ENCODE assay signal across 23 mouse cellular contexts in the genomic region with DNA sequence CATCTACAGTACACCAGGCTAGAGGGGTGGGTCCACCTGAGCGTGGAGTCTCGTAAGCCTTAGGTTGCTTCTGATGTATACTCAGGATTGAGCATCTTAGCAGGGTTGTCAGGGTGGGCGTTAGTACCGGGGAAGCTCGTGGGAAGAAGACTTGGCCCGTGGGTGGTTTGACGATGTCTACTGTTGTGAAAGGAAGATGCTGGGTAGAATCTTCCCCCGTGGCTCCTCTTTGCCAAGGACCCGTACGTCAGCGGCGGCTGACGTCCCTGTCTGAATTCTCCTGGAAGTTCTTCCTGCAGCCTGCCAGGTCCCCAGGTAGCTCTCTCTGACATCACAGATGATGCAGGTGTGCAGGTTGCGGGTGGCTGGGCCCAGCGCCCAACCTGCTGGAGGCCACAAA.
DNase-seq lines count a peak whose midpoint lies in the region; ATAC-seq and TF ChIP-seq lines count a peak whose summit lies in the region.
"Had no signal": no experiment of that assay in that cellular context is flagged by ENCODE, and none has a peak within 500 bp of the region (broad histone marks: within the 10 kb centered on the region; RNA-seq: fewer than 3 reads in every experiment).

No protein-coding gene starts in this region.

- DNase-seq in frontal cortex, postnatal 25 days (ENCODE audit: low spot score in 2 of 2): no peak
- peak; percentile 54 to 59 for DNase-seq in left cerebral cortex, adult 18-20 months (ENCODE audit: low spot score in 2 of 2)
- no peak for DNase-seq in left cerebral cortex, adult 11 months (ENCODE audit: low spot score)
- peak; percentile 63 for DNase-seq in right cerebral cortex, adult 2 months (ENCODE audit: low spot score in 2 of 2)
- no peak for DNase-seq in right cerebral cortex, postnatal 10 days (ENCODE audit: low spot score in 2 of 2)
- no peak for DNase-seq in stomach, postnatal 0 days (ENCODE audit: low spot score)
- DNase-seq: adrenal gland, adult 8-10 months; adrenal gland, postnatal 36 days; B cell, adult 2 months; cerebellum, adult 11 months; cerebellum, adult 8-10 months; cerebellum, postnatal 14 days; embryo, embryonic 11 days; gastrocnemius, postnatal 14 days; heart, adult 2 months; heart, postnatal 14 days had no signal

- WGBS in stomach, postnatal 0 days: 94% methylated on average over 15 of the region's 15 CpGs

- no peaks in the 10 kb centered on the region for H3K27me3 ChIP-seq in stomach, postnatal 0 days (ENCODE audit: control insufficient read depth, insufficient read depth, low read length)
- H3K27me3 ChIP-seq: embryonic facial prominence, embryonic 12.5 days; forebrain, embryonic 15.5 days; heart, embryonic 15.5 days had no signal

- no peaks in the 10 kb centered on the region for H3K9me3 ChIP-seq in stomach, postnatal 0 days (ENCODE audit: control insufficient read depth, low read length)
- H3K9me3 ChIP-seq: embryonic facial prominence, embryonic 12.5 days; forebrain, embryonic 15.5 days; G1E; heart, embryonic 15.5 days had no signal

- no peak for TF ChIP-seq EP300 in stomach, postnatal 0 days (optimal IDR thresholded peaks at IDR 0.05)

- no peak overlapping the region for H3K4me2 ChIP-seq in stomach, postnatal 0 days (replicated peaks; ENCODE audit: low read depth)
- H3K4me2 ChIP-seq: embryonic facial prominence, embryonic 12.5 days; forebrain, embryonic 15.5 days; heart, embryonic 11.5 days; heart, embryonic 15.5 days had no signal

- no peak for TF ChIP-seq CTCF in stomach, postnatal 0 days (IDR thresholded peaks at IDR 0.05; ENCODE audit: low read depth)

- peak; percentile 41; the same call in 1 of the 2 replicates for ATAC-seq in frontal cortex, adult (ENCODE audit: low TSS enrichment)
- no peak for ATAC-seq in stomach, postnatal 0 days (ENCODE audit: low FRiP score, low TSS enrichment)
- ATAC-seq: CD4-positive, CD25-positive, alpha-beta regulatory T cell, adult 4 months; forebrain, embryonic 15.5 days had no signal

- H3K9ac ChIP-seq in stomach, postnatal 0 days (ENCODE audit: low read length): no peak overlapping the region
- H3K9ac ChIP-seq: embryonic facial prominence, embryonic 12.5 days; forebrain, embryonic 15.5 days; heart, embryonic 15.5 days had no signal

- no peaks in the 10 kb centered on the region for H3K36me3 ChIP-seq in stomach, postnatal 0 days (ENCODE audit: control insufficient read depth, insufficient read depth, low read length)
- H3K36me3 ChIP-seq: heart, embryonic 15.5 days had no signal

- no peak overlapping the region for H3K27ac ChIP-seq in stomach, postnatal 0 days (replicated peaks)
- H3K27ac ChIP-seq: embryonic facial prominence, embryonic 12.5 days; forebrain, embryonic 15.5 days; heart, adult 2 months; heart, embryonic 15.5 days had no signal

- H3K4me3 ChIP-seq in stomach, postnatal 0 days (ENCODE audit: low read depth, low read length): no peak overlapping the region
- H3K4me3 ChIP-seq: embryonic facial prominence, embryonic 12.5 days; forebrain, embryonic 15.5 days; heart, adult 2 months; heart, embryonic 15.5 days had no signal

- H3K4me1 ChIP-seq in stomach, postnatal 0 days (replicated peaks; ENCODE audit: control insufficient read depth, insufficient read depth): no peaks in the 10 kb centered on the region
- H3K4me1 ChIP-seq: heart, embryonic 15.5 days had no signal

Comparison
In these comparisons a context has a peak if more than half of its experiments do, and no peak if none do; other contexts are left out.
1. DNase-seq: peak in left cerebral cortex, adult 18-20 months (2 of 2) and right cerebral cortex, adult 2 months (2 of 2); none in frontal cortex, postnatal 25 days (0 of 2), left cerebral cortex, adult 11 months (single experiment), right cerebral cortex, postnatal 10 days (0 of 2) and stomach, postnatal 0 days (single experiment).